Mouse (Mus musculus) small intestine, adult 2 months (tissue): Measurements from ENCODE around the gene Lrrc9.

ENCODE experiments used
- CTCF ChIP-seq: fragments of 200-500 bp; IDR thresholded peaks from 2 replicates; pipeline ENCODE4 v1.5.1; 2012; ENCODE audit warnings: low read depth, mild to moderate bottlenecking, control low read depth, inconsistent platforms, low read length, moderate library complexity, mixed read lengths; ENCODE audit not compliant: insufficient replicate concordance, insufficient read length; ENCODE audit errors: extremely low read depth
- POLR2A ChIP-seq: fragments of 200-500 bp; IDR thresholded peaks from 2 replicates; pipeline ENCODE4 v1.6.1; 2012; ENCODE audit warnings: low read depth, mild to moderate bottlenecking, control low read depth, inconsistent platforms, low read length, moderate library complexity

- no peak for TF ChIP-seq POLR2A
- TF ChIP-seq CTCF: no peak
Observed at GRCm38 (mm10) chr12:72422681-72423080, 19.0 kb upstream of the Lrrc9 start.
